Mouse (Mus musculus) T-cell, adult 2 months (primary cell): ENCODE measurements at regions not wholly inside any gene's neighbourhood (a gene's known extent, or its start where the extent isn't known, plus 50 kb on each side); places are given as distances from the start of the nearest gene placed in this dataset.

Source experiments
- DNase-seq: peaks from one replicate; pipeline ENCODE4 v3.0.0; 2022; ENCODE audit warnings: low spot score

GRCm38 (mm10) chr1:193459735-193460134 is 89.6 kb upstream of the Camk1g start:
- DNase-seq = no peak

DNA sequence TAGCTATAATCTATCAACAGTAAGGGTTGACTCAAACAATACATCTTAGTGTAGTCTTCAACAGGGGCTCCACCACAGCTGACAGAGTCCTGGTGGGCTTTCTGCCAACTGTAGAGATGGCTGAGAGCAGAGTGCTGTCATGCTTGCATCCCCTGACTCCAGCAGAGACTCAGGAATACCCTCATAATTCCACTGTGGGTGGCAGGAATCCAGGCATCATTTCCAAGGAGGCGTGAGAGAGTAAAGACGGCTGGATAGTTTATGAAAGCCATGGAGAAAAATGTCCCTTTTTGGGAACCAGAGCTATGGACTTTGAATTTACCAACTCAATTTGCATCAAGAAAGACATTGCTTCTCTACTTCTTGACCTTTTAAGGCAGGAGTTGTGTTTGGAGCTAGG is 87.8 kb upstream of the Camk1g start:
- no peak for DNase-seq

DNA sequence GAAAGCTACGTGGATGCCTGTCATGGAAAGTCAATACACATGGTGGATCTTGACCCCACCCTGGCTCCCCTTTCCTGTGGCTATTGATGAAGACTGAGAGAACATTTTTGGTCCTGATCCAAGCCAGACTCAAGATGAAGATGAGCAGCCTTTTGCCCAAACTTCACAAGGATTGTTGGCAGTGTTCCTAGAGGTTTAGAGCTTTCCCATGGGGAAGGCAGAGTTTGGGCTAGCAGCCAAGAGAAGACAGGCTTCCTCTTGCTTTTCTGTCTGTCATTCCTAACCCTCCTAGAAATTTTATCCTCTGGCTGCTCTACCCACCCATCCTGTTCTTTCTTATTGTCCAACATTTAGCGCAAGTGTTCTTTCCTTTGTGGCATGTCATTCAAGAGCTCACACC is 83.6 kb upstream of the Camk1g start:
- DNase-seq = no peak

- no peak for DNase-seq
Measured at GRCm38 (mm10) chr1:193451471-193452135, 81.5 kb upstream of the Camk1g start.

GRCm38 (mm10) chr1:193450814-193451213 is 80.7 kb upstream of the Camk1g start:
- DNase-seq = peak; percentile 27

- DNase-seq = no peak
Measured at GRCm38 (mm10) chr1:193450201-193450600, 80.1 kb upstream of the Camk1g start.

DNA sequence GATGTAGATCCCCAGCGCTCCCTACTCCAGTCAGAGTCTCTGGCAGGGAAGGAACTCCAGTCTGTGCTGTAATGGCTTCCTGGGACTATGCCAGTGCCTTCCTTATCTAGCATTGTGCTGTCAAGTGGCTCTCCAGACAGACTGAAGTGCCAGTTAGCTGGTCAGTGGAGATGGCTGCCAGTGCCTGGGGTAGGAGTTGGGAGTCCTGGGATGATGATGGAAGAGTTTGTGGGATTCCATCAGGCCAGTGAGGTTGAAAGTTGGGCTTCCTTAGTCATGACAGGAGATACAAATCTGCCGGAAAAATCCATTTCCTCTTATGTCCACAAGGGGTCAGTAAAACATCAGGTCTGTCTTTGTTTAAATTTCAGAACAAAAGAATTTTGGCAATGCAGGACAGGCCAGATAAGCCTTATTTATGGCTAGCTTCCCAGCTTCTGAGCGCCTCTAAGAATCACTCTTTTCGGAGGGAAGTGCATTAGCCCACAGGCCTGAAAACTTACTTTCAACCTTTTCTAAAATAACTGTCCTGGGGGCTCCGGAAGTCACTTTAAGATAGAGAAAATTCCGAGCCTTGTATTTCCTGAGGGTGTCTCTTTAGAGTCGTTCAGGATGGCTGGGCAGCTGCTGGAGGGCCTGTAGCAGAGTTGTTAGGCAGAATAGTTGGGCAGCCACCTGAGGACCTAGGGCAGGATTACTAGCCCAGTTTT is 79.5 kb upstream of the Camk1g start:
- no peak for DNase-seq

DNA sequence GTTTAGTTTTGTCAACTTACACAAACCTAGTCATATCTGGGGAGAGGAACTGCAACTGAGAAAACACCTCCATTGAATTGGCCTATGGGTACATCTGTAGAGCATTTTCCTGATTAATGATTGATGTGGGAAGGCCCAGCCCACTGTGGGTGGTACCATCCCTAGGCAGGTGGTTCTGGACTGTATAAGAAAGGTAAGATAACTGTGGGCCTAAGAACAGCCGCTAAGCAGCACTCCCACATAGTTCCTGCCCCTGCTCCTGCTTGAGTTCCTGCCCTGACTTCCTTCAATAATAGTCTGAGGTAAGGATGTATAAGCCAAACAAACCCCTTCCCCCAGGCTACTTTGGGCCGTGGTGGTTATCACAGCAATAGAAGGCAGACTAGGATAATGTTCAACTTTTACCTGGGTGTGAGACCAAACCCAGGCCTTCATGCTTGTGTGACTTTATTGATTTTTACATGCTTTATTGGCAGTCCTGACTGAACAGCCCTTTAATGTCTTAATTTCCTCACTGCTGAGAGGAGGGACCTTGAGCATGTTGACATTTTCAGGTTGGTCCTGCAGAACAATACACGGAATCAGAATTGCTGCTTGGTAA is 78.8 kb upstream of the Camk1g start:
- no peak for DNase-seq

- DNase-seq = no peak
Measured at GRCm38 (mm10) chr1:193447647-193448046, 77.5 kb upstream of the Camk1g start.

- DNase-seq = no peak
Measured at GRCm38 (mm10) chr1:193443964-193444676, 74.0 kb upstream of the Camk1g start.

DNA sequence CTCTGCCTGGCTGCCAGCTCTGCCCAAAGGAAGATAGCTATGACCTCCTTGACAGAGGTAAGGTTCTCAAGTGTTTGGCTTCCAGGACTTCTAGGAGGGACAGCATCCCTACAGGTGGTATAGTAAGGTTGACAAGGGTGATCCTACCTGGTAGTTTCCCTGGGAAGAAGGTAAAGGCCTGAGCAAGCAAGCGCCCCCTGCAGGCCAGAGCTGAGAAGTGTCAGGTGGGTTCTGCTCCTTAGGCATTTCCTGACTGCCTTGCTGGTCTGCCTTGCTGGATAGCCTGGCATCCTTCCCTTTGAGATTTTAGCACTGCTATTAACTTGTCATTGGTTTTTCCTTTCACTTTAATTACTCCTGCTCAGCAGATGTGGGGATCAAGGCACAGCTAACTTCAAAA is 70.4 kb upstream of the Camk1g start:
- DNase-seq = peak; percentile 16

DNA sequence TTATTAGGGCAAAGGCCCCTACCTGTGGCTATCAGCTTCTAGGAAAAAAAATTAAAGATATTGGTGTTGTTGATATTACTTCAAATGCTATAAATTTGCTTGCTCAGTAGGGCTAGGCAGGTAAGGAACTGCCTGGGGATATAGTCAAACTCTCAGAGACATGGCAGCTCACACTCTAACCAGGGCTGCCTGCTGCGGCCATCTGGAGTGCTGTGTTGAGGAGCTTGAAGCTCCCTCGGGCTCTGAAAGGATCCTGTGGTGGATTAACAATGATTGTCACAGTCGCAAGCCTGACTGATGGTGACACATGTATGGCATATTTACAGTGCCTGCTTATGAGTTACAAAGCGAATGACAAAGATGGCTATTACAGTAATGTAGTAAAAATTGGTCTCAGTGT is 64.2 kb upstream of the Camk1g start:
- no peak for DNase-seq

DNA sequence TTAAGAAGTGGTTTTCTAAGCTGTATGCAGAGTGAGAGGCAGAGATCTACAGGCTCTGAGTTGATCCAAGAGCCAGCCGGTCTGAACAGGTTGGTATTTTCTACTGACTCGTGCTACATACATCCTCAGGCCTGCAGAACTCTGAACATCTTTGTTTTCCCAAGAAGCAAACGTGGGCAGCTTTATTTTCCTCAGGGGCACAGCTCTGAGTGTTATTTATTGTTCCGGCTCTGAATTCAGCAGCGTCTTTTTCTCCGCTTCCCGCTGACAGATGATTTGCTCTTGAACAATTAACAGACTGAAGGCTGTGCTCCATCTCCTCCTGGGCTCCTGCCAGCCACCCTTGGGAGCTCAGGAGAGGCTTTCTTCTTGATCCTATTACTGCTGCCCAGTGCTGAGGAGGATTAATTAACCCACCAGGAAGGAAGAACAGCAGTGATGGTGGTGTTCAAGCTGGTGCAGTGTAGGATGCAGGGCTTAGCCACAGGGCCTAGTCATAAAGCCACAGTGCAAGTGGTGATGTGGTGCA is 63.5 kb upstream of the Camk1g start:
- DNase-seq = no peak

DNA sequence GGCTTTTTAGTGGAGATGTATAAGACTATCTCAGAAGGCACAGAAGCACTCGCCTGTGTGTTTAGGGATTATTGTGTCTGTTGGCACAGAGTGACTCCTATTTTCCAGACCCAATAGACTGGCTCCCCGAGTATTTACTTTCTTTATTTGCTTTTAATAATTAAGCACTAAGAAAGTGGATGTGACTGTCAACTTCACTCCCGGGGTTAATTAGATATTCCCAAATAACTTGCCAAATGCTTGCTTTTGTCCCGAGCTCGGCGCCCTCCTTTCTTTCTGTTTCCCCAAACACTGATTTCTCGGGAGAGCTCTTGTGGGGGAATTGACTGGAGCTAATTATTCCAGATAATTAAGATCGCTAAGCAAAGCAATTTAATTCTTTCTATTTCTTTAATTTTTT is 60.1 kb upstream of the Camk1g start:
- DNase-seq = no peak

GRCm38 (mm10) chr1:193423653-193424075 is 53.6 kb upstream of the Camk1g start:
- no peak for DNase-seq

- DNase-seq = no peak
Measured at GRCm38 (mm10) chr1:193422886-193423285, 52.8 kb upstream of the Camk1g start.

- peak; percentile 31 for DNase-seq
Measured at GRCm38 (mm10) chr1:193421820-193422219, 51.7 kb upstream of the Camk1g start.

DNA sequence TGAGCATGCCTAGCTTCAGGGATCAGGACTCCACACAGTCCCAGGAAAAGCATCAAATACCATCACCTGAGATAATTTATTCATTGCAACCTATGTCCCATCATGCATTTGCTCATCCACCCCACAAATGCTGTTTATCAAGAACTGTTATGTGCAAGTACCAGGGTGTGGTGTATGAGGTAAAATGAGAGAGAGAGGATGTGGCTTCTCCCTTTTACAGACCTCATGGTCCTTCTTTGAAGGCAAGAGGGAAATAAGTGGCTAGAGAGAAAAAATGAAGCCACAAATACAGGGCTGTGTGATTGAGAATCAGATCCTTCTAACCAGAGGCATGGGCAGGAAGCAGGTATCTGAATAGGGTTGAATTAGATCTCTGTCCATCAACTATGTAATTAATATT is 51.3 kb upstream of the Camk1g start:
- peak; percentile 76 for DNase-seq
